Mouse (Mus musculus) limb, embryonic 10.5 days (tissue): ENCODE measurements around the gene Rab30. TPM values are rescaled to one million over a fixed set of nuclear protein-coding genes. Genes with fewer than 3 reads are reported as not detected.

ENCODE experiments used
- DNase-seq: peaks from one replicate; pipeline ENCODE4 v3.0.0-alpha.2; 2017; ENCODE audit warnings: low spot score
- H3K27ac ChIP-seq: fragments of 300-500 bp; sonication (generic); 2 replicates; pipeline ENCODE4 v1.5.1; 2016; ENCODE audit warnings: mild to moderate bottlenecking
- H3K27me3 ChIP-seq: fragments of 300-500 bp; sonication (generic); 2 replicates; pipeline ENCODE4 v1.6.1; 2016; ENCODE audit warnings: low read depth, mild to moderate bottlenecking; ENCODE audit not compliant: poor library complexity, severe bottlenecking
- H3K36me3 ChIP-seq: fragments of 300-500 bp; sonication (generic); 2 replicates; pipeline ENCODE4 v1.6.1; 2016; ENCODE audit warnings: mild to moderate bottlenecking, moderate library complexity
- H3K4me1 ChIP-seq: fragments of 300-500 bp; sonication (generic); 2 replicates; pipeline ENCODE4 v1.6.1; 2016
- H3K4me3 ChIP-seq: fragments of 300-500 bp; sonication (generic); 2 replicates; pipeline ENCODE4 v1.5.1; 2016; ENCODE audit warnings: mild to moderate bottlenecking, moderate library complexity
- H3K9me3 ChIP-seq: fragments of 300-500 bp; sonication (generic); replicated peaks from 2 replicates; pipeline ENCODE4 v1.6.1; 2016; ENCODE audit warnings: mild to moderate bottlenecking
- WGBS: fragments of 180-500 bp; shearing (Covaris S2); methylation state at CpG from one replicate; pipeline ENCODE4 v1.1.7; 2016; 5-methylcytosine and 5-hydroxymethylcytosine counted together
- polyA plus RNA-seq: library from polyadenylated mRNA; unstranded; fragments of >200 nt; fragmentation: Nextera tagmentation; extraction: Ambion mirVana; gene quantifications from 2 replicates; pipeline ENCODE4 v1.2.1, GENCODE M21; 2016

The Rab30 gene
- polyA plus RNA-seq, 1 experiment from 2014 or later = 11.2 TPM

DNA sequence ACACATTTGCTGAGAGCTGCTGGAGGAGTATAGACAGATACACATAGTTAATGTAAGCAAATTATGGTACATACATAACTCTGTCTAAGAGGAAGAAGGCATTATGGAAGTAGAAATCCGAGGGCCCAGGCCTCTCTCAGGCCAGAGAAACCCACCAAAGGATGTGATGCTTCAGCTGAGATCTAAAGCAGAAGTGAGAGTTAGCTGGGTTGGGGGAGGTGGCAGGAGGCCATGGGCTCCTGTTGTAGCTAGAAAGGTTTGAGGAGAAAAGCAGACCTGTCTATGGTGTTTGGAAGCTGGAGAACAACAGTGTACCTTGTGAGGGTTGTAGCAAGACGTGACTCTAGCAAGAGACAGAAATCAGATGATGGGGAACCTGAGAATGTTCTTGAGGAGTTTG, 75.8 kb downstream of the Rab30 start:
- Histone ChIP-seq H3K4me1 (peaks cover 14% of the 10 kb centered on the region), H3K9me3 (no peaks in the 10 kb centered on the region), H3K36me3 (no peaks in the 10 kb centered on the region), H3K27ac (no peak overlapping the region), H3K27me3 (no peaks in the 10 kb centered on the region), H3K4me3 (no peak overlapping the region)
- 79% methylated on average over 2 of the region's 2 CpGs for WGBS
- no peak for DNase-seq

DNA sequence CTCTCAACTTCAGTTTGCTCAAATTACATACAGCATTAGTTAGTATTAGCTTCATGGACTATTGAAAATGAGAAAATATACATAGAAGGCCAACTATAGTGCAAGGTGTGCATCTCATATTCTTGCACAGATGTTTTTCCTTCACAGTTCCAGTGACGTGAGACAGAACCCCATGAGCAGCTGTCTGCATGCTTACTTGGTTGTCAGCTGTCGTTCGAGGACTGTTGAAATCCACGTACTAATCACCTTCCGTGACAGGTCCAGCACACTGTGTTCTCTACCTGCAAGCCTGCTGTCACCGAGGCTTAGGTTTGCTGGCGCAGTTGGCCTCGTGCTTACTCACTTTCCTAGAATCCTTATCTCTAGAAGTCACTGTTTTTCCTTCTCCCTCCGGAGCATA, 76.5 kb downstream of the Rab30 start:
- Histone ChIP-seq H3K4me3 (no peak overlapping the region), H3K27me3 (no peaks in the 10 kb centered on the region), H3K27ac (no peak overlapping the region), H3K4me1 (peaks cover 19% of the 10 kb centered on the region), H3K9me3 (no peaks in the 10 kb centered on the region), H3K36me3 (no peaks in the 10 kb centered on the region)
- no peak for DNase-seq
- 88% methylated on average over 9 of the region's 9 CpGs for WGBS

GRCm38 (mm10) chr7:92819656-92820055, 78.3 kb downstream of the Rab30 start:
- H3K36me3 ChIP-seq = no peaks in the 10 kb centered on the region
- no peak overlapping the region for H3K4me3 ChIP-seq
- no peak for DNase-seq
- H3K4me1 ChIP-seq = peaks cover 19% of the 10 kb centered on the region
- H3K27ac ChIP-seq = no peak overlapping the region
- no peaks in the 10 kb centered on the region for H3K9me3 ChIP-seq
- H3K27me3 ChIP-seq = no peaks in the 10 kb centered on the region
- 87% methylated on average over 11 of the region's 11 CpGs for WGBS

DNA sequence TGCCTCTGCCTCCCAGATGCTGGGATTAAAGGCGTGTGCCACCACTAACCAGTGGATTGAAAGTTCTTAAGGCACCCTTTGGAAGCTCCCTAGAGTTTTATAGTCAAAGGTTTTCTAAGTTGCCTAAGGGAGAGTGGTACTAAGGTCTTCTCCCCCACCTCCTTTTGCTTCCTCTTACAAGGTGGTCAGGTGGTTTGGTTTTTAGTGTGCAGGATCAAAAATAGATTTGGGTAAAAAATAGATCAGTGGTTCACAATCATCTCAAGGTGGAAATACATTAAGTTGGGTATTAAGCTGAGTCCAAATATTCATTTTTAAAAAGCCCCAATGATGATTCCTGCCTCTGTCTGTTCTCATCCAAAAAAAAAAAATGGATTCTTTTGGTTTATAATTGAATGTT, 79.0 kb downstream of the Rab30 start:
- Histone ChIP-seq H3K9me3 (no peaks in the 10 kb centered on the region), H3K36me3 (no peaks in the 10 kb centered on the region), H3K4me3 (no peak overlapping the region), H3K27ac (no peak overlapping the region), H3K27me3 (no peaks in the 10 kb centered on the region), H3K4me1 (peaks cover 19% of the 10 kb centered on the region)
- WGBS = 68% methylated on average over 1 of the region's 1 CpGs
- DNase-seq = no peak

DNA sequence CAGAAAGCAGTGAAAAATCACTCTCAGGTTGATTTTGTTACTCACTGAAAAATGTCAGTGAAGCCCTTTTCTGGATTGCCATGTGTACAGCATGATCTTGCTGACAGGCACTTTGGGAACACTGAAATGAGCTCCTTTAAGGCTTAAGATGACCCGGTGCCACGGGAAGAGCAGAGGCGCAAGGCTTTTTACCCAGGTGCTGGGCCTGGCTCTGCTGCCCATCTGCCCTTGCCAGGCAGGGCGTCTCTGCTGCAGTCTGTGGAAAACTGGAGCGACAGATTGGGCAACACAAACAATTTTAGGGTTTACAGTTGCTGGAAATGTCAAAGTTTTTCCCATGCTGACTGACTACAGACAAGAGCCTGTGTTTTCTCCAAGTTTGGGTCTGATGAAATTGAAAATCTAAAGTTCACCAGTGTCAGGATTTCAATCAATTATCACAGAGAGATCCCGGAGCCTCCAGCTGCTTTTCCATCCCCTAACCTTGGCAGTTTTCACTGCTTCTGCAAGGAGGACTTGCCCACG, 79.6 kb downstream of the Rab30 start:
- no peak for DNase-seq
- WGBS = 72% methylated on average over 7 of the region's 7 CpGs

GRCm38 (mm10) chr7:92821871-92822270, 80.5 kb downstream of the Rab30 start:
- Histone ChIP-seq H3K9me3 (no peaks in the 10 kb centered on the region), H3K27ac (no peak overlapping the region), H3K4me3 (no peak overlapping the region), H3K4me1 (peaks cover 19% of the 10 kb centered on the region), H3K36me3 (no peaks in the 10 kb centered on the region), H3K27me3 (no peaks in the 10 kb centered on the region)
- WGBS = 44% methylated on average over 4 of the region's 4 CpGs
- no peak for DNase-seq

More for the DNA sequence above, 79.6 kb downstream of the Rab30 start:
- no peaks in the 10 kb centered on the region for H3K9me3 ChIP-seq
- no peaks in the 10 kb centered on the region for H3K27me3 ChIP-seq
- H3K4me1 ChIP-seq = peaks cover 19% of the 10 kb centered on the region
- H3K36me3 ChIP-seq = no peaks in the 10 kb centered on the region
- H3K4me3 ChIP-seq = no peak overlapping the region
- no peak overlapping the region for H3K27ac ChIP-seq

GRCm38 (mm10) chr7:92822409-92823101, 81.2 kb downstream of the Rab30 start:
- Histone ChIP-seq H3K27me3 (no peaks in the 10 kb centered on the region), H3K27ac (no peak overlapping the region), H3K4me1 (peaks cover 19% of the 10 kb centered on the region), H3K9me3 (no peaks in the 10 kb centered on the region), H3K4me3 (no peak overlapping the region), H3K36me3 (no peaks in the 10 kb centered on the region)
- DNase-seq = no peak
- WGBS = 45% methylated on average over 1 of the region's 1 CpGs

DNA sequence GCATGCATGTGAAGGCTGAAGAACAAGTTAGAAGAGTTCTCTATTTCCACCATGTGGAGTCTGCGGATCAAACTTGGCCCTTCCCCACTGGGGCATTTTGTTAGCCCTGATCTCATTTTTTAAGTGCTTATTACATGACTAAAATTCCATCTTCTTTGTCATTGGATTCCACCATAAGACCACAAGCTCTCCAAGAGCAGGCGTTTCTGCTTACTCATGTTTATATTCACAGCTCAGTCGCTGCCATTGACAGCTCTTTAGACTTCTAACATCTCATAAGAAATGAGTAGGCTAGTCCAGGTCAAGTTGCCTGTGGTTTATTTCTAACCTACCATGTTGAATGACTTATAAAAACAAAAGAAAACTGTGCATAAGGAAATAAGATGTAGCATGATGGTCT, 84.8 kb downstream of the Rab30 start:
- no peaks in the 10 kb centered on the region for H3K9me3 ChIP-seq
- no peak for DNase-seq
- H3K27me3 ChIP-seq = no peaks in the 10 kb centered on the region
- no peak overlapping the region for H3K4me3 ChIP-seq
- H3K4me1 ChIP-seq = peaks cover 15% of the 10 kb centered on the region
- WGBS = 93% methylated on average over 3 of the region's 3 CpGs
- H3K27ac ChIP-seq = no peak overlapping the region
- H3K36me3 ChIP-seq = no peaks in the 10 kb centered on the region

DNA sequence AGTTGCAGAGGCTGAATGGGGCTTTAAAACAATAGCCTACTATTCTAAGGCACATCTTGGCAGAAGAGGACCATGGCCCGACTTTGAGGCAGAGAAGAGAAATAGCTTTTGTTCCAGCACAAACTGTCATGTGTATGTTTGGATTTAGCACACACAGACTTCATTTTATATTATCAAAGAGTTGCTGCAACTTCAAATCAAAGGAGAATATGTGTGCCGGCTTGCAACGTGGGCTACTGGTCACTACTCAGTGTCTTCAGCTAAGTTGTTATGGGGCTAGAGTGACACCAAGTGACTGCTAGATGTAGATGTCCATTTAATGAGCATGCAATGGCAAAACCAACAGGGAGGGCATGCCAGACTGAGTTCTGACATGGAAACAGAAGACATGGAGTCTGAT, 86.6 kb downstream of the Rab30 start:
- Histone ChIP-seq H3K9me3 (no peaks in the 10 kb centered on the region), H3K27ac (no peak overlapping the region), H3K4me3 (no peak overlapping the region), H3K4me1 (no peaks in the 10 kb centered on the region), H3K27me3 (no peaks in the 10 kb centered on the region), H3K36me3 (no peaks in the 10 kb centered on the region)
- 69% methylated on average over 3 of the region's 3 CpGs for WGBS
- DNase-seq = no peak

DNA sequence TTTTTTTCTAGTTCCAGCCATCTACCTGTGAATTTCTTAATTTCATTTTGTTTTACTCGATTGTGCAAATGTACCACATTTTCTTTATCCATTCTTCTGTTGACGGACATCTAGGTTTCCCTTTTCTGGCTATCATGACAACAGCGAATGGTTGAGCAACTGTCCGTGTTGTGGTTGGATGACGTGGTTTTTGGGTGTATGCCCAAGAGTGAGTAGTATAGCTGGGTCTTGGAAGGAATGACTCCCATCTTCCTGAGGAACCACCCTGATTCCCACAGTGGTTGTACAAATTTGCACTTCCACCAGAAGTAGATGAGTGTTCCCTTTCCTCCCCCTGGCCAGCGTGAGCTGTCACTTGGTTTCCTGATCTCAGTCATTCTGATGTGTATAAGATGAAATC, 91.0 kb downstream of the Rab30 start:
- Histone ChIP-seq H3K27me3 (no peaks in the 10 kb centered on the region), H3K4me1 (no peaks in the 10 kb centered on the region), H3K27ac (no peak overlapping the region), H3K9me3 (no peaks in the 10 kb centered on the region), H3K36me3 (peaks cover 5% of the 10 kb centered on the region; the same call in 1 of the 2 replicates), H3K4me3 (no peak overlapping the region)
- no peak for DNase-seq
- WGBS = 97% methylated on average over 6 of the region's 6 CpGs

DNA sequence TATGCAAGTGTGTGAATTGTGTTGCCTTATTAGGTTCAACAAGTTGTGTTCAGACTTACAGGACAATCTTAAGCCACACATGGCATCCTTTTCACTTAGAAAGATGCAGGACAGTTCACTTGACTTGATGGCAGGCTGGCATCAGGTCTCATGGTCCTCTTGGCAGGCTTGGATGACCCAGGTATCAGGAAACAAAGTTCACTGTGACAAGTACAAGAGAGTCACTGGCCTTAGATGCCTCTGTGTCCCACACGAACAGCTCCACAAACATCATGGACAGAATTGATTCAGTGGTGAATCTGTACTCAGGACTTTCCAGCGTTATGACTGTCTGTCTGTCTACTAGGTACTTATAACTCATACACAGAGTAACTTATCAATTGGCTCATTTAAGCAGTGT, 93.0 kb downstream of the Rab30 start:
- DNase-seq = no peak
- H3K27ac ChIP-seq = no peak overlapping the region
- no peaks in the 10 kb centered on the region for H3K4me1 ChIP-seq
- H3K9me3 ChIP-seq = no peaks in the 10 kb centered on the region
- 93% methylated on average over 2 of the region's 2 CpGs for WGBS
- peaks cover 5% of the 10 kb centered on the region; the same call in 1 of the 2 replicates for H3K36me3 ChIP-seq
- no peaks in the 10 kb centered on the region for H3K27me3 ChIP-seq
- H3K4me3 ChIP-seq = no peak overlapping the region

- Histone ChIP-seq H3K9me3 (no peaks in the 10 kb centered on the region), H3K27me3 (no peaks in the 10 kb centered on the region), H3K4me1 (no peaks in the 10 kb centered on the region), H3K36me3 (peaks cover 5% of the 10 kb centered on the region; the same call in 1 of the 2 replicates), H3K27ac (no peak overlapping the region), H3K4me3 (no peak overlapping the region)
- WGBS = 79% methylated on average over 3 of the region's 3 CpGs
- no peak for DNase-seq
Measured at GRCm38 (mm10) chr7:92836447-92836846, 95.0 kb downstream of the Rab30 start.

DNA sequence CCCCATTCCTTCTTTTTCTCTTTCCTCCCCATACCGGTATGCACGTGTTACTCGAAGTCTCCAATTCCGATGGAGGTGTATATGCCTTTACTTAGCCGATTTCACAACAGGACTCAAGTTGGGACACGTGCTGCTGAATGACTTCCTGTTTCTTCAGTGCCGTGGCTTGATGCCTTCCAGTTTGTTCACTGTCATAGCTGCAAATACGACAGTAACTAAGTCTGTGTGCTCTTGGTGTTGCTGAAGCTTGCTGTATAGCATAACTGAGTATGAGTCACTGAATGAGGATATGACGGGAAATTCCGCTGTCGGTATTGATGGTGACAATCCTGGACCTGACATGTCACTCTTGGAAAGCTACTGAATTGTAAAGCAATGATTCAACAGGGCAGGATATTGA, 95.8 kb downstream of the Rab30 start:
- no peaks in the 10 kb centered on the region for H3K27me3 ChIP-seq
- 90% methylated on average over 11 of the region's 11 CpGs for WGBS
- H3K9me3 ChIP-seq = no peaks in the 10 kb centered on the region
- H3K36me3 ChIP-seq = peaks cover 5% of the 10 kb centered on the region; the same call in 1 of the 2 replicates
- no peak overlapping the region for H3K27ac ChIP-seq
- no peaks in the 10 kb centered on the region for H3K4me1 ChIP-seq
- DNase-seq = no peak
- no peak overlapping the region for H3K4me3 ChIP-seq

DNA sequence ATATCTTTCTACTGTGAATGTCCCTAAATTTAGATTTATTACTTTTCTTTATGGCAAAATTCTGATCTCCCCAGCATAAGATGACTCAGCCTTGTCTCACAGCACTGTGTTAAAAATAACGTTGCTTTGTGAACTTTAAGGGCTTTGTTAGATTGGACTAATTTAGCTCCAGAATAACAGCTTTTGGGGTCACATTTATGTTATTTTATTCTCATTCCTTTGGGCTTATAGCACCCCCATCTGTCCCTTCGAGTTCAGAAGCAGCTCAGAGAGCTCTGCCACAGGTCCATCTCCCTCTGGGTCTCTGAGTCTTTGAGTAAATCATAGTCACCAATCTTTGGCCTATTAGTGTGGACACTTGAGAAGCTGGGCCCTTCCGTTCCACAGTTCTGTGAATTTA, 96.5 kb downstream of the Rab30 start:
- H3K4me1 ChIP-seq = no peaks in the 10 kb centered on the region
- no peak for DNase-seq
- no peak overlapping the region for H3K4me3 ChIP-seq
- H3K27ac ChIP-seq = no peak overlapping the region
- H3K9me3 ChIP-seq = no peaks in the 10 kb centered on the region
- H3K36me3 ChIP-seq = peaks cover 5% of the 10 kb centered on the region; the same call in 1 of the 2 replicates
- H3K27me3 ChIP-seq = no peaks in the 10 kb centered on the region
- 75% methylated on average over 3 of the region's 3 CpGs for WGBS
